Mouse (Mus musculus) liver, postnatal 0 days (tissue): ENCODE measurements around the gene Aqp2.

Source experiments
- CTCF ChIP-seq: sonication (generic); IDR thresholded peaks from 2 replicates; pipeline ENCODE4 v1.5.1; 2016; ENCODE audit warnings: antibody characterized with exemption, low read depth
- EP300 ChIP-seq: IDR thresholded peaks from 2 replicates; pipeline ENCODE4 v1.6.1; 2016; ENCODE audit warnings: antibody characterized with exemption, low read depth, mild to moderate bottlenecking

- TF ChIP-seq CTCF (no peak), EP300 (no peak)
Measured at GRCm38 (mm10) chr15:99549901-99550300, 29.0 kb upstream of the Aqp2 start.
